Mouse (Mus musculus): ENCODE data around the gene Aox2.

DNA sequence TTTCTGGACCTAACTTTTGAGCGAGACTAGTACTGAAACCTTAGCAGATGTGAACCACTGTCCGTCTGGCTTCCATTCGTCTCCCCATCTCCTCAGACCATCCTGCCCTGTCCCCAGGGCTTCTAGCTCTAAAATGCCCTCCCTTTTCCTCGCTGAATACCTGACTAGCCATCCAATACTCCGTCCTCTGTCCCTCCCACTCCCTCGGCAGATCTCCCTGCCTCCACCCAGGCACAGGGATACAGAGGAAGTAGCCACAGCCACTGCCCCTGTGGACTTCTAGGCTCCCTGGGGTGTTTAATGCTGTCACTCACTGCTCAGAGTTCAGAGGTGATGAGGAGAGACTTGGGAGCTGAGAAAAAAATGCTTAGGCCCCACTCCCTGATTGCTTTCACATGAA lies 23.9 kb downstream of the Aox2 start:
- TF ChIP-seq CTCF (conservative IDR thresholded peaks at IDR 0.05; ENCODE audit: low read length) (no peak), POU5F1 (IDR thresholded peaks at IDR 0.05; ENCODE audit: borderline replicate concordance, low read length) (no peak), NANOG (IDR thresholded peaks at IDR 0.05; ENCODE audit: borderline replicate concordance, low read length) (no peak)
